Mouse (Mus musculus): Measurements from ENCODE around the gene Add1. TPM values are rescaled to one million over a fixed set of nuclear protein-coding genes. Genes with fewer than 3 reads are reported as not detected.

Add1 gene
- polyA plus RNA-seq, 1 experiment from 2014 or later: 69.3 TPM

DNA sequence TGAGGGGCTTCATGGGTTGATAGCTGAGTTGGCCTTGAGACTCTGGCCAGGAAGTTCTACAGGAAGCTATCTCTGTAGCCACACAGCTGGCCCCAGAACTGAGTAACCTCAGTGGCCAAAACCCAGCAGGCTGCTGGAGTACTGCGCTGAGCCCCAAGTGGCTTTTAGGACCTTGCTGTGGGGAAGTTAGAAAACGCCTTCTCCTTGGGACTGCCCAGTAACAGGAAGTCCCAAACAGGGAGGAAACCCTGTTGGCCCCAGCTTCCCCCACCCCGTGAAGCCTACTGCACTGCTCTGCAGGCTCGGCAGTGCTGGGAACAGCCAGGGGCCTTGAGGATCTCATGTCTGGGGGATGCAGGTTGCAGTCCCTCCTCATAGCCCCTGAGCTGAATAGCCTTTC is 30.4 kb upstream of the Add1 start:
- Histone ChIP-seq H3K9me3 (ENCODE audit: control insufficient read depth, low read length) (no peaks in the 10 kb centered on the region), H3K4me3 (ENCODE audit: low read depth, low read length) (no peak overlapping the region), H3K36me3 (ENCODE audit: control insufficient read depth, insufficient read depth, low read length) (no peaks in the 10 kb centered on the region), H3K27ac (replicated peaks) (no peak overlapping the region), H3K4me1 (replicated peaks; ENCODE audit: control insufficient read depth, insufficient read depth) (no peaks in the 10 kb centered on the region), H3K27me3 (ENCODE audit: control insufficient read depth, insufficient read depth, low read length) (no peaks in the 10 kb centered on the region), H3K9ac (ENCODE audit: low read length) (no peak overlapping the region), H3K4me2 (replicated peaks; ENCODE audit: low read depth) (no peak overlapping the region)
- TF ChIP-seq EP300 (optimal IDR thresholded peaks at IDR 0.05): no peak
- no peak for TF ChIP-seq CTCF (IDR thresholded peaks at IDR 0.05; ENCODE audit: low read depth)
- ATAC-seq (ENCODE audit: low FRiP score, low TSS enrichment): no peak
- WGBS: 57% methylated on average over 4 of the region's 4 CpGs
- no peak for DNase-seq (ENCODE audit: low spot score)

DNA sequence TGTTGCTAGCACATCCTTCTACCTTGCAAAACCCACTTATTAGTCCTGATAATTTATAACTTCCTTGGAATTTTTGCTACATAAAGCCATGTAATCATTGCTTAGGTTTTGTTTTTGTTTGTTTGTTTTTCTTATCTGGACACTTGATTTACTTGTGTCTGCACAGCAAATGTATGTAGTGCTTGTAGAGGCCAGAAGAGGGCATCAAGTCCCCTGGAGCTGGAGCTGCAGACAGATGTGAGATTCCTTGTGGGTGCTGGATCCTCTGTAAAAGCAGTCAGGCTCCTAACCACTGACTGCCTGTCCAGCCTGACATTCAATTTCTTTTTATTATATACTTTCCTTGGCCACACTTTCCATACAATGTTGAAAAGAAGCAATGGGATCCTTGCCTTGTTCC is 26.1 kb upstream of the Add1 start:
- TF ChIP-seq EP300 (optimal IDR thresholded peaks at IDR 0.05): no peak
- TF ChIP-seq CTCF (IDR thresholded peaks at IDR 0.05; ENCODE audit: low read depth): peak; percentile 78
- DNase-seq (ENCODE audit: low spot score): no peak
- peaks cover 4% of the 10 kb centered on the region; the same call in 1 of the 2 replicates for H3K36me3 ChIP-seq (ENCODE audit: control insufficient read depth, insufficient read depth, low read length)

DNA sequence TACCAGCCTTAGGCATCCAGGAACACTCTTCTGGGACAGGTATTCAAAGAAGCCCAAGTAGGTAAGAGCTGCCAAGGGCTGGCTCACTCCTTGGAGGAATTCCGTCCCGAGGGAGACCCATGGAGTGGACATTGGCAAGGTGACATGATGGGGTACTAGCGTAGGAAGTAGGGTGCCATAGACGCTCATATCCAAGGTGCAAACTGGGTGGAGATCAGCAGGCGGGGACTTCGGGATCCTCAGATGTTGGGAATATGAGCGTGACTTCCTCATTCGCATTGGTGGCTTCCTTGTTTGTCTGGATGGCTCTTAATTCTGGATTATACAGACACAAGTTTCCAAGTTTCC is 24.4 kb upstream of the Add1 start:
- ATAC-seq (ENCODE audit: low FRiP score, low TSS enrichment) (peak; percentile 8; the same call in 1 of the 2 replicates), DNase-seq (ENCODE audit: low spot score) (no peak)
- Histone ChIP-seq H3K27ac (replicated peaks) (no peak overlapping the region), H3K9me3 (ENCODE audit: control insufficient read depth, low read length) (no peaks in the 10 kb centered on the region), H3K4me3 (ENCODE audit: low read depth, low read length) (peak overlapping the region; percentile 76), H3K4me1 (replicated peaks; ENCODE audit: control insufficient read depth, insufficient read depth) (no peaks in the 10 kb centered on the region), H3K9ac (ENCODE audit: low read length) (peak overlapping the region; percentile 86), H3K4me2 (replicated peaks; ENCODE audit: low read depth) (peak overlapping the region; percentile 87), H3K36me3 (ENCODE audit: control insufficient read depth, insufficient read depth, low read length) (peaks cover 7% of the 10 kb centered on the region), H3K27me3 (ENCODE audit: control insufficient read depth, insufficient read depth, low read length) (no peaks in the 10 kb centered on the region)
- TF ChIP-seq EP300 (optimal IDR thresholded peaks at IDR 0.05) (no peak), CTCF (IDR thresholded peaks at IDR 0.05; ENCODE audit: low read depth) (no peak)
- WGBS: 15% methylated on average over 8 of the region's 8 CpGs

More for the DNA sequence above, 26.1 kb upstream of the Add1 start:
- Histone ChIP-seq H3K4me2 (replicated peaks; ENCODE audit: low read depth) (no peak overlapping the region), H3K4me1 (replicated peaks; ENCODE audit: control insufficient read depth, insufficient read depth) (no peaks in the 10 kb centered on the region), H3K4me3 (ENCODE audit: low read depth, low read length) (no peak overlapping the region), H3K27me3 (ENCODE audit: control insufficient read depth, insufficient read depth, low read length) (no peaks in the 10 kb centered on the region), H3K9me3 (ENCODE audit: control insufficient read depth, low read length) (no peaks in the 10 kb centered on the region), H3K9ac (ENCODE audit: low read length) (no peak overlapping the region), H3K27ac (replicated peaks) (no peak overlapping the region)
- ATAC-seq (ENCODE audit: low FRiP score, low TSS enrichment): no peak

DNA sequence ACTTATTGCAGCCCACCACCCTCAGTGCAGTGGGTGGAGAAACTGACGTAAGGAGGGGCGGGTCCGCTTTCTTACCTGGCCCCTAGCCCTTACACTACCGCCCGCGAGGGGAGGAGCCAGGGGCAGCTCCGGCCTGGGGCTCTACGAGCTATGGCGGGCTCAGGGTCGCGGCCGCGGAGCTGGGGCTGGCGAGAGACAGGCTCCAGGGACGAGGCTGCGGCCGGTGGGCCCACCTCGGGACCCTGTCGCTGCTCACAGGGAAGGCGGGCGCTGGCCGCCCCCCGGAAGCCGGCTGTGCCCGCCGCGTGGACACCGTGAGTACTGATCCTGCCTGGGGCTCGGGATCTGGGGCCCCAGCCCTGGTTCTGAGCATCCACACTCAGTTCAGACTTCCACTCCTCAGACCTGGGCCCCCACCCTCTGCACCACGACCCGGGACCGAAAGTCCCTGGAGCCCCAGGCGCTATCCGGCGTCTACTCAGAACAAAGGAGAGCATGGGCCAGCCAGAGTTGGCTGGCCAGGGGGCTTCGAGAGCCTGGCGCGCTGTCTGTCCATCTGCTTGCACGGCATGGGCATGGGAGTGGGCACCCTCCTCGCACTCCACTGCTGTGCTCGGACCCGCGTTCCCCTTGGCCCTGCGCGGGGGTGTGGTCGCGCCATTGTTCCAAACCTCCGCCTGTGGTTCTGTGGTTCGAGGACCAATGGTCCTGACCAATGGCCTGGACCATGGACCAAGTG is 23.8 kb upstream of the Add1 start:
- WGBS: under 1% methylated on average over 46 of the region's 49 CpGs

DNA sequence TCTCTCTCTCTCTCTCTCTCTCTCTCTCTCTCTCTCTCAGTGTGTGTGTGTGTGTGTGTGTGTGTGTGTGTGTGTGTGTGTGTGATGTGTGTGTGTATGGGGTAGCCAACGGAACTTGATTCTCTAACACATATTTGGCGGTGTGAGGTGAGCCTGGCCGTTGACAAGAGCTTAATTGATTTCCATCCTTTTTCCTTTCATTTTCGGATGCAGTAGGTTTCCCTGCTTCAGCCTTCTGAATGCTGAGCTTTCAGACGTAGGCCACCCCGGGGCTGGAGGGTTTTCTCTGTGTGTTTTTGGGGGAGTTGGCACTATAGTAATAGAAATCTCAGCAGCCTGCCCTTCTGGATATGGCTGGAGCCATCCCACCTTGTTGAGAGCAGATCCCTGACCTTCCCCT is 23.2 kb upstream of the Add1 start:
- no peaks in the 10 kb centered on the region for H3K4me1 ChIP-seq (replicated peaks; ENCODE audit: control insufficient read depth, insufficient read depth)
- ATAC-seq (ENCODE audit: low FRiP score, low TSS enrichment) (no peak), DNase-seq (ENCODE audit: low spot score) (no peak)
- no peak overlapping the region for H3K27ac ChIP-seq (replicated peaks)
- H3K9me3 ChIP-seq (ENCODE audit: control insufficient read depth, low read length): no peaks in the 10 kb centered on the region
- 19% methylated on average over 6 of the region's 6 CpGs for WGBS
- H3K36me3 ChIP-seq (ENCODE audit: control insufficient read depth, insufficient read depth, low read length): peaks cover 7% of the 10 kb centered on the region
- H3K4me3 ChIP-seq (ENCODE audit: low read depth, low read length): peak overlapping the region; percentile 76
- TF ChIP-seq EP300 (optimal IDR thresholded peaks at IDR 0.05): no peak
- TF ChIP-seq CTCF (IDR thresholded peaks at IDR 0.05; ENCODE audit: low read depth): no peak
- peak overlapping the region; percentile 87 for H3K4me2 ChIP-seq (replicated peaks; ENCODE audit: low read depth)
- H3K9ac ChIP-seq (ENCODE audit: low read length): peak overlapping the region; percentile 86; the same call in 1 of the 2 replicates
- no peaks in the 10 kb centered on the region for H3K27me3 ChIP-seq (ENCODE audit: control insufficient read depth, insufficient read depth, low read length)

More for the DNA sequence above, 23.8 kb upstream of the Add1 start:
- Histone ChIP-seq H3K4me2 (replicated peaks; ENCODE audit: low read depth) (peak overlapping the region; percentile 87), H3K4me3 (ENCODE audit: low read depth, low read length) (peak overlapping the region; percentile 76), H3K36me3 (ENCODE audit: control insufficient read depth, insufficient read depth, low read length) (peaks cover 7% of the 10 kb centered on the region), H3K27ac (replicated peaks) (0 out of 2 replicates have a peak overlapping the region, but pooled peaks have one; percentile 53), H3K9ac (ENCODE audit: low read length) (peak overlapping the region; percentile 86), H3K9me3 (ENCODE audit: control insufficient read depth, low read length) (no peaks in the 10 kb centered on the region), H3K4me1 (replicated peaks; ENCODE audit: control insufficient read depth, insufficient read depth) (no peaks in the 10 kb centered on the region), H3K27me3 (ENCODE audit: control insufficient read depth, insufficient read depth, low read length) (no peaks in the 10 kb centered on the region)
- TF ChIP-seq EP300 (optimal IDR thresholded peaks at IDR 0.05): no peak
- no peak for TF ChIP-seq CTCF (IDR thresholded peaks at IDR 0.05; ENCODE audit: low read depth)
- DNase-seq (ENCODE audit: low spot score): peak; percentile 67
- peak; percentile 76 for ATAC-seq (ENCODE audit: low FRiP score, low TSS enrichment)

DNA sequence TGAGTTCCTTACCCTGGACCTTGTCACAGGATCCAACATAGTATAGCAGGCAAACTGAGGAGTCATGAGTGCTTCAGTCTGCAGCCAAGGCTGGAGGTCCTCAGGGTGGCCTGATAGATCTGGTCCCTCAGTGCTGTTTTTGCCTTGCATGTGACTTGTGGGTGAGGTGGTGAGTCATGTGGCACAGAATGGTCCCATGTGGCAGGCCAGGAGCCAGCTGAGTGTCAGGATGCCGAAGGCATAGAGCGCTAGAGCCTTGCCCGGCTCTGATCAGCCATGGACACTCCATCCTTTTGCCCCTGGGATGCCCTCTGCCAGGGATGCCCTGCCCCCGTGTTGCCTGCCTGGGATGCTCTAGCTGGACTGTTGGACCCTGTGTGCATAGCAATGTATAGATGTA is 21.6 kb upstream of the Add1 start:
- no peaks in the 10 kb centered on the region for H3K4me1 ChIP-seq (replicated peaks; ENCODE audit: control insufficient read depth, insufficient read depth)
- ATAC-seq (ENCODE audit: low FRiP score, low TSS enrichment) (no peak), DNase-seq (ENCODE audit: low spot score) (no peak)
- no peak overlapping the region for H3K4me2 ChIP-seq (replicated peaks; ENCODE audit: low read depth)
- peaks cover 7% of the 10 kb centered on the region for H3K36me3 ChIP-seq (ENCODE audit: control insufficient read depth, insufficient read depth, low read length)
- no peaks in the 10 kb centered on the region for H3K9me3 ChIP-seq (ENCODE audit: control insufficient read depth, low read length)
- WGBS: 91% methylated on average over 4 of the region's 4 CpGs
- H3K27ac ChIP-seq (replicated peaks): no peak overlapping the region
- H3K4me3 ChIP-seq (ENCODE audit: low read depth, low read length): no peak overlapping the region
- H3K27me3 ChIP-seq (ENCODE audit: control insufficient read depth, insufficient read depth, low read length): no peaks in the 10 kb centered on the region
- TF ChIP-seq CTCF (IDR thresholded peaks at IDR 0.05; ENCODE audit: low read depth): no peak
- TF ChIP-seq EP300 (optimal IDR thresholded peaks at IDR 0.05): no peak
- H3K9ac ChIP-seq (ENCODE audit: low read length): no peak overlapping the region

Data from stomach, postnatal 0 days (tissue).